Mouse (Mus musculus): ENCODE results near the gene Pi4k2a.

DNA sequence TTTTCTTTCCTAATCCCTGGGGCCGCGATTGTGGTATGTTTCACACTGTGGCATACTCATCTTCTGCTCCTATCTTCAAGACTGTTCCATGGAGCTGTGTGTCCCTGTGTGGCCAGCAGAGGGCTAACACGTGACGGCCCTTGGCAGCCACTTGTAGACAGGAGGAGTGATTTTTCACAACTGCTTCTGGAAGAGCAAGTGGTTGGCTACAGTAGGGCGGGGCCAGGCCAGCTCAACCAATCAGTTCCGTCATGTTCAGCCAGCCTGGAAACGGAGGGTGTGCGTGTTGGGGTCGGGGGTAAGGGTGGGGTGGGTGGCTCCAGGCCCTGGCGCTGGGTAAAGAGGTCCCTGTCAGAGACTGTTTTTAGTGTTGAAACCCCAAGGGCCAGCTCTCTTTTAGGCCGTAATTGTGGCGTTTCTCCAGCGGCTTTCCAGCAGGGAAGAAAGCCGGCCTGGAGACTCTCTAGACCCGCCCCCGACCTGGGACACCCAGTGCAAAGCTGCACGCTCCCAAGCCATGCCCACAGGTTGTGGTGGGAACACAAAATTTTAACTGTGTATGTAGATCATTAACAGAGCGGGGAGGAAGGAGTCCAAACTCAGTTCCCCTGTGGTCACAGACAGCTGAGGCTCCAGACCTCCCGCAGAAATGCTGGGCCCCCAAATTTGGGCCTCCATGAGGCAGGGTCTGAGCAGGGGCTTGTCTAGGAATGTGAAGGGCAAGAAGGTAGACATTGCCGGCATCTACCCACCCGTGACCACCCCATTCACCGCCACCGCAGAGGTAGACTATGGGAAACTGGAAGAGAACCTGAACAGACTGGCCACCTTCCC, 44.8 kb upstream of the Pi4k2a start, which contains the start of gene Hoga1:
- TF ChIP-seq CTCF (IDR thresholded peaks at IDR 0.05; ENCODE audit: low read depth) (peak; percentile 87), EP300 (IDR thresholded peaks at IDR 0.05; ENCODE audit: low read depth) (no peak)
